Mouse (Mus musculus) erythroid progenitor cell, adult 5-6 weeks (primary cell): ENCODE measurements around the gene Tmem222. TPM values are rescaled to one million over a fixed set of nuclear protein-coding genes. Genes with fewer than 3 reads are reported as not detected.

Source experiments
- ATAC-seq: replicated peaks from 2 replicates; pipeline ENCODE4 v1.8.0; 2016; ENCODE audit warnings: moderate number of reproducible peaks, mild to moderate bottlenecking, moderate TSS enrichment, inconsistent platforms; ENCODE audit not compliant: poor library complexity, low FRiP score, severe bottlenecking
- total RNA-seq, 2 experiments: library from RNA; stranded (forward) in 1 of 2; stranded (reverse) in 1 of 2; fragments of 150-400 nt in 1 of 2; fragments of 186-747, 209-891 nt in 1 of 2; gene quantifications; 2 replicates each; pipeline versions ENCODE4 v1.2.3 to v1.2.4; 2015 to 2017; ENCODE audit warnings: low replicate concordance in 2 of 2

The Tmem222 gene
- total RNA-seq, 2 experiments from 2014 or later: 5.0 to 11.3 TPM

GRCm38 (mm10) chr4:133227636-133228035 lies 50.0 kb downstream of the Tmem222 start:
- no peak for ATAC-seq

DNA sequence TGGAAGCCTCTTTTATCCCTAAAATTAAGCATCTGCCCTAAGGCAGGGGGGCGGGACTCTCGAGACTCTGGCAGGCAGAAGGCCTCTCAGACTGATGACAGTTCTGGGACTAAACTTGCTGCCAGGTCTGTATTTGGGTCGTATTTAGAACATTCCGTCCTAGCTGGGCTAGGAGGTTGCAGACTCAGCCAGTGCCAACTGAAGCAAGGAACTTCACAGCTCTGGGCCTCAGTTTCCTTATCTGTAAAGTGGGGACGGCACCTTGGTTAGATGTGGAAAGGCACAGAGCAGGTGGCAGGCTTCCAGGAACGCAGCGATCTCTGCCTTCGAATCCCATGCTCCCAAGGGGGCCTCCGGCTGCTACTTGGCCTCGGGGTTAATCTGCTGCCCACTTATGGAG lies 51.5 kb downstream of the Tmem222 start:
- ATAC-seq: no peak

DNA sequence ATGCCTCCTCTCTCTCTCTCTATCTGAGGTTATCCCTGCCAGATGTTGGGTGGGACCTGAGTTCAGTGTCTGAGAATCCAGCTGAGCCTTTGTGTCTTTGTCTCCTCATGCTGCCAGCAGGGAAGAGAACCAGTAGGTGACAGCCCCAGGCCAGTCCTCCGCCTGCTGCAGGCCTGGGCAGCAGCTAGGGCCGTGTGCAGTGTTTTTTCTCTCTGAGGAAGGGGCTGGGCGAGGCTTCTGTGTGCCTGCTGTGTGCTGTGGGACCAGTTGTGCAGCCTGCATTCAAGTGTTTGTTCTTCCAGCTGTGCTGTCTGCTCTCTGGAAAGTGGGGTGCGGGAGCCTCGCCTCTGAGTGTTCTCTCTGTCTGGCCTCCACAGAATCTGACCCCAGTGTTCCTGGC lies 53.7 kb downstream of the Tmem222 start:
- no peak for ATAC-seq

GRCm38 (mm10) chr4:133221701-133222100 lies 55.9 kb downstream of the Tmem222 start:
- ATAC-seq: no peak

GRCm38 (mm10) chr4:133220656-133221055 lies 56.9 kb downstream of the Tmem222 start:
- ATAC-seq: no peak

- ATAC-seq: no peak
These were observed 58.8 kb downstream of the Tmem222 start for GRCm38 (mm10) chr4:133218745-133219144.

DNA sequence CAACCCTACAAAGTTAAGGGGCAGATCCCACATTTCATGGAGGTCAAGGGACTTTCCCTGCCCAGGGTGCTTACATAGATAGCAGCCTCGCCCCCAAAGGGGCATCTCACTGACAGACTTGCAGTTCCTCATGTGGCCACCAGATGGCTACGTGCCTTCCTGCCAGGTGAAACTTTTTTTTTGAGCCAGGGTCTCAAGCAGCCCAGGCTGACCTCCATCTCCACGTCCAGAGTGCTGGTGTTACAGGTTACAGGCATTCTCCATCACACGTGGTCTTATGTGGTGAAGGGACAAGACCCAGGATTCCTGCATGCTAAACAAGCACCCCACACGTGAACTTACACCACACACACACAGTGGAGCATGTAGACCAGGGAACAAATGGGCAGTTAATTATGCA lies 60.0 kb downstream of the Tmem222 start:
- ATAC-seq: no peak

Other genes with a start within 250 kb of the Tmem222 start
- gene Wasf2, start 147.3 kb downstream of the Tmem222 start, total RNA-seq (2015; ENCODE audit: low replicate concordance): 79.6 and 83.6 TPM in 2 replicates
- gene Wasf2, start 147.3 kb downstream of the Tmem222 start, total RNA-seq (2017; ENCODE audit: low replicate concordance): 59.7 and 73.7 TPM in 2 replicates
- gene Cd164l2, start 65.7 kb downstream of the Tmem222 start, total RNA-seq (2015; ENCODE audit: low replicate concordance): not detected in 2 replicates
- not detected in 2 replicates for gene Cd164l2, start 65.7 kb downstream of the Tmem222 start, total RNA-seq (2017; ENCODE audit: low replicate concordance)
- gene Gpr3, start 65.3 kb downstream of the Tmem222 start, total RNA-seq (2015; ENCODE audit: low replicate concordance): not detected in 2 replicates
- not detected in 2 replicates for gene Gpr3, start 65.3 kb downstream of the Tmem222 start, total RNA-seq (2017; ENCODE audit: low replicate concordance)
- 4.2 TPM in 1 of 2 replicates, not detected in the other for gene Map3k6, start 37.0 kb downstream of the Tmem222 start, total RNA-seq (2015; ENCODE audit: low replicate concordance)
- gene Map3k6, start 37.0 kb downstream of the Tmem222 start, total RNA-seq (2017; ENCODE audit: low replicate concordance): 8.1 TPM in 1 of 2 replicates, not detected in the other
- gene Sytl1, start 14.7 kb downstream of the Tmem222 start, total RNA-seq (2015; ENCODE audit: low replicate concordance): 0.84 TPM in 1 of 2 replicates, not detected in the other
- gene Sytl1, start 14.7 kb downstream of the Tmem222 start, total RNA-seq (2017; ENCODE audit: low replicate concordance): 1.8 TPM in 1 of 2 replicates, not detected in the other
- 16.2 and 28.5 TPM in 2 replicates for gene Wdtc1, start 75.7 kb upstream of the Tmem222 start, total RNA-seq (2015; ENCODE audit: low replicate concordance)
- gene Wdtc1, start 75.7 kb upstream of the Tmem222 start, total RNA-seq (2017; ENCODE audit: low replicate concordance): 9.0 and 10.1 TPM in 2 replicates
- 15.9 and 18.4 TPM in 2 replicates for gene Slc9a1, start 91.9 kb upstream of the Tmem222 start, total RNA-seq (2015; ENCODE audit: low replicate concordance)
- 13.5 and 13.7 TPM in 2 replicates for gene Slc9a1, start 91.9 kb upstream of the Tmem222 start, total RNA-seq (2017; ENCODE audit: low replicate concordance)
- gene Tent5b, start 202.3 kb upstream of the Tmem222 start, total RNA-seq (2015; ENCODE audit: low replicate concordance): not detected in 2 replicates
- not detected in 2 replicates for gene Tent5b, start 202.3 kb upstream of the Tmem222 start, total RNA-seq (2017; ENCODE audit: low replicate concordance)
- gene Trnp1, start 220.8 kb upstream of the Tmem222 start, total RNA-seq (2015; ENCODE audit: low replicate concordance): not detected in 2 replicates
- not detected in 2 replicates for gene Trnp1, start 220.8 kb upstream of the Tmem222 start, total RNA-seq (2017; ENCODE audit: low replicate concordance)
- not detected in 2 replicates for gene Kdf1, start 241.2 kb upstream of the Tmem222 start, total RNA-seq (2015; ENCODE audit: low replicate concordance)
- gene Kdf1, start 241.2 kb upstream of the Tmem222 start, total RNA-seq (2017; ENCODE audit: low replicate concordance): not detected in 2 replicates